Mouse (Mus musculus): ENCODE measurements around the gene Epha1.

The Epha1 gene

DNA sequence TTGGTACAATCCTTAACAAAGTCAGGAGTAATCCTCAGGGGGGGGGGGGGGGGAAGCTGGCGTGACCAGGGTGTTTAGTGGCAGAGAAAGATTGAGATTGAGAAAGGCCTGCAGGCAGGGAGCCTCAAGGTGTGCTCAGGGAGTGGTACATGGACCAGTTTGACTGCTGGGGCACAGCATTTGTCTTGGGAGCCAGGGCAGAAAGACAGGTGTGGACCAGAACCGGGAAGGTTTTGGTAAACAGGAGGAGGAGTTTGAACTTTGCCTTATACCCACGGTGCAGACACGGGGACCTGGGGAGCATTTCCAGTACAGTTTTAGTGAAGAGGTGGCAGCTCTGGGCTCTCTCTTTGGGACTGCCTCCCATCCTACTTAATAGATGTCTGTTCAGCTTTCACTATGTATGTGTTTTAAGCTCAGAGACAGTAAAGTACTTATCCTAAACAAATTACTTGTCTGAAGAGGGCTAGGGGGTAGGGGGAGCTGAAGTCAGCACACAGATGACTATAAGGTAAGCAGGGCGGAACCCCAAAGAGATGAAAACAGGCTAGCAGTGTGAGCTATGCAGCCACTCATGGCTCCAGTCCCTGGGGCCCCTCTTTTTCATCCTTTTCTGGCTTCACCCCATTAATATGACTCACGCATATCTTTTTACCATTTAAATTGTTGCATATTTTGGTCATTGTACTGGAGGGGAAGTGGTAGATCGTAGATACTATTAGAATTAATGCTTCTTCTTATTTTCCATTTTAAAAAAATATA lies 782 bp upstream of the Epha1 start:
- DNase-seq (ENCODE audit: low read depth, low spot score), result no peak

DNA sequence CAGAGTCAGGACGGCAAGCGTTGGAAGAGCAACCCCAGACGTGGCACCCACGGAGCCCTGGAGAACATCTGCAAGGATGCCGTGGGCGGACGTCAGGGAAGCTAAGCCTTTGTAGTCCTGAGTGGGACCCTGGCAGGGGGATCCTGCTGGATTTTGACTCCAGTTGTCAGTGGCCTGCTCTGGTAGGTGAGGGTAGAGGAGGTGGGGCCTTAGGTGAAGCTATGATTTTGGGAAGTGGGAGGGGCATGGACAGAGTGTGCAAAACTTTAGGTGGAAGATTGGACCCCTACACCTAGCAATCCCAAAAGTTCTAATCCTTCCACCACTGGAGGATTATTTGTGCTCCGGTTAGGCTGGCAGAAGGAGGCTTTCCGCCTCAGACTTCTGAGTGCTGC lies 650 bp downstream of the Epha1 start:
- DNase-seq (ENCODE audit: low read depth, low spot score), result no peak

DNA sequence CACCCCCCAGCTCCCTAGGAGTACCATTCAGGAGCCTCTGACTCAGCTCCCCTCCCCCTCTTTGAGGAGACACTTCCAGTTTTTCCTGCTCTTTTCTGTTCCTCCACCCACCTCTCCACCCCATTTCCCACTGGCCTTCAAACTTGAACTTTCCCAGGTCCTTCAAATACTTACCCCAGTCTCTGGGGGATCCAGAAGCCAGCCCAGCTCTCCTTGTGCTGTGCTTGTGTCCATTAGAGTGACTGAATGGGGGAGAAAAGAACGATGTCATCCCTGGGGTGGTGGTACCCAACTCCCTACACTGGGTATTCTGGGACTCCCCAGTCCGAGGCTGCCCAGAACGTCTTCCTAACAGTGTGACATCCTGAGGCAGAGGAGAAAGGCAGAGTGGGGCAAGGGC lies 1.1 kb downstream of the Epha1 start:
- DNase-seq (ENCODE audit: low read depth, low spot score), result no peak

DNA sequence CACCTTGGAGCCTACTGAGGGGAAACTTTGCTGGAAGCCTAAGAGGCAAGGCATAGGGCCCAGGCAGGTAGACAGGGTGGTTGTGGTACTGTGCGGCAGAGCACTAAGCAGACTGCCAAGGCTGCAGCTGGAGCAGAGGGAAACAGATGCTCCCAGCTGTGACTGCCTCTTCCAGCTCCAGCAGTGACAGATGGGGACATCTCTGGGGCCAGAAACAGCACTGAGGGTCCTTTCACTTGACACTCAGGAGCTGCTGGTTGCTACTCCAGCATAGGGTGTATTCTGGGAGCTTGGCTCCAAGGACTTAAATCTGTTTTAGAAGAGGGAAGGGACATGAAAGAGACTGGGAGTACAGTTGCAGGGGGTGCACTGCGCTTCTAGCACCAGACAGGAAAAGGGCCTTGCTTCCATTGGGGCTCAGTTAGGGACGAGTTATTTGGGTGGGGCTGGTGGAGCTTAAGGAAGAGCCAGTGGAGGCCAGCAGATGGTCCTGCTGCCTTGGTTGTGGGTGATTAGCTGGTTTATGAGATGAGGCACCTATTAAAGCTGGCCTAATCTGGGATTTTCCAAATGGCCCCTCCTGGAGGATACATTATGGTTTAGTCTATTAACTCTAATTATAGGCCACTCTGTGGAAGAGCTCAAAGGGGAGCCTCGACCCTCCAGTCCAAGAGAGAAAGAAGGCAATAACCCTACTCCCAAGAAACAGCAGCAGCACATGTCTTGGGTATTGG lies 2.3 kb downstream of the Epha1 start:
- DNase-seq (ENCODE audit: low read depth, low spot score), result no peak

DNA sequence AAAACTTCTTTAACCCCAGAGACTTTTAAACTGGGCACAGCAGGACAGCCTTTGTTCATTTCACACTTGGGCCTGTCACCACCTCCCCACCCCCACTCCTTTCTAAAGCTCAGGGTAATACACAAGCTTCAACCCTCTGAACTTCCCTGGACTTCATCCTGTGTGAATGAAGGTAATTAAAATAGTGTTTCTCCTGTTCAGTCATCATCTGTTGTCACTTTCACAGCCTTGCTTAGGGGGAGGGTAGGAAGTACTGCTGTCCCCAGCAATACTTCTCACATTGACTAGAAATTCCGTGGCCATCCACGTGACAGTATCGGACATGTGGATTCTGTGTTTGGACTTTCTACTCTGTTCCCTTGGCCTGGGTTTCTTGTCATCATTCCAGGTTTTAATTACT lies 3.2 kb downstream of the Epha1 start:
- DNase-seq (ENCODE audit: low read depth, low spot score), result no peak

DNA sequence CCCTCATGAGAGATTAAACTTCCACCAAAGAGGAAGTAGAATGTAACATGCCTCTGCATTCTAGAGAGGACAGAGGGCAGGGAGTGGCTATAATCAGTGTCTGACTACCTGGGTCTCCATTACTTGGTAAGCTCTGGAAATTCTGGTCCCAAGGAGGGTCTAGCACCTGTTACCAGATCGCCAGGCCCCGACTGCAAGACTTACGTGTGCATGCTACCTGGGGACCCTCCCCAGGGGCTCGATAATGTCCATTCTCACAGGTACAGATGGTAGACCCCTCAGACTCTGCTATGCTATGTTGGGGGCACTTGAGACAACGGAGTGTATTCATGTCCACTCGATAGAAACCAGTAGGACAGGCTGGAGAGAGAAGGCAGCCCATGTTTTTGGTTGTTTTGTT lies 7.9 kb downstream of the Epha1 start:
- no peak for DNase-seq (ENCODE audit: low read depth, low spot score)

DNA sequence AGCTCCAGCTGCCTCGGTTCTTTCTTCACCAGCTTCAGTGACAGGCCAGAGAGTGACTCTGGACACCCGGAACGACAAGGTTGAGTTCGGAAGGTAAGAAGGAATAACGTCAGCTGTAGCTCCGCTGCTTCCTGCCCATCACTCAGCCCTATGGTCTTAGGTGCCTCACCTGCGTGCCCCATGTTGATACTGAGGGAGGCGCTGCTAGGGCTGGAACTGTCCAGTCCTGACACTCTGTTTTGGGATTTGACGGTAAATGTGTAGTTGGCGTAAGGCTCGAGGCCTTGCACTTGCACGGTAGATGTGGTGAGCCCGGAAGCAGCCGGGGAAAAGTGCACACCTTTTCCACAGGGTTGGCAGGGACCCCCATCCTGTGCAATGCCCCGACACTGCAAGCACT lies 8.5 kb downstream of the Epha1 start:
- DNase-seq (ENCODE audit: low read depth, low spot score), result no peak

DNA sequence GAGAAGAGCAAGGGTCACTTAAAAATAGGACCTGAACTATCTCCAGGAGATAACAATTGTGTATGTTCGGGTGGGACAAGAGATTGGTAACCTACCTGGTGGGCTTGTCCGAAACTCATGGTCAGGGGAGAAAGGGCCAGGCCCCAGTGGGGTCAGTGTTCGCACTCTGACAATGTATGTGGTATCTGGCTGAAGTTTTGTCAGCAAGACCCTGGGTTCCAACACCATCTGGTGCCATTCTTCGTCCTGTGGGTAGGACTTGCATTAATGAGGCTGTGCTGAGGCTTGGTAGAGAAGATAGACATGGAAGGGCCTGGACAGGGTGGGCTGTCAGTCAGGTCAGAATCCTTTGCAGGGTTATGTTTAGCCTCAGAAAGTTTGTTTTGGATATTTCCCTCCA lies 9.0 kb downstream of the Epha1 start:
- no peak for DNase-seq (ENCODE audit: low read depth, low spot score)

DNA sequence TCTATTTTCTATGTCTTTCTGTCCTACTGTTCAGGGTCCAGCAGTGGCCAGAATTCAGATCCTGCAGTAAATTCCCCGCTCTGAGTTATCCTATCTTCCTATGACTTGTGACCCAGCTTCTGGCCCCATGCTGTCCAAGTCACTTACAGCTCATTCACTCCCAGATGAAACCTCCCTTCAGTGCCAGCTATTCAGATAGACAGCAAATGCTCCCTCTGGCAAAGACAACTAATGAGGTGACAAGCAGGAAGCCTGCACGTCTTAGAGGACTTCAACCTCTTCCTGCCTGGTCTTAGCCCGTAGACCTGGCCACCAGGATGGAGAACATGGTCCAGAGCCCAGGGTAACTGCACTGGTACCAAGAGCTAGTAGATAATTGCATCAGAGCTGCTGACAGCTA lies 10.1 kb downstream of the Epha1 start:
- DNase-seq (ENCODE audit: low read depth, low spot score), result no peak

DNA sequence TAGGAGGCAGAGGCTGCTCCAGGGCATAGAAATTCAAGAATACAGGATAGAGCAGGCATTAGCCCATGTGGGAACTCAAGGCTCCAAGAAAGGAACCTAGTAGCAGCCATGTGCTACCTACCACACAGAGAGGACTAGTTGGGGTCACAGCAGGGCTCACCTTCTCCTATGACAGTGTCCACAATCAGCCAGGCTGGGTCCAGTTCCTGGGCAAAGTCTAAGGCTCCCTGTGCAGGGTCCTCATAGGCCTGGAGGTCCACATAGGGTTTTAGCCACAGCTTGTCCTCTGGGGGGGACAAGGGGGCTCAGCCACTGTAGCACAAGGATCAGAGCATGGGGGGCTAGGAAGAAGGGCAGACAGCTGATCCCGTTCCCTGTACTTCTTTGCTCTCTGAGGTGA lies 10.6 kb downstream of the Epha1 start:
- no peak for DNase-seq (ENCODE audit: low read depth, low spot score)

DNA sequence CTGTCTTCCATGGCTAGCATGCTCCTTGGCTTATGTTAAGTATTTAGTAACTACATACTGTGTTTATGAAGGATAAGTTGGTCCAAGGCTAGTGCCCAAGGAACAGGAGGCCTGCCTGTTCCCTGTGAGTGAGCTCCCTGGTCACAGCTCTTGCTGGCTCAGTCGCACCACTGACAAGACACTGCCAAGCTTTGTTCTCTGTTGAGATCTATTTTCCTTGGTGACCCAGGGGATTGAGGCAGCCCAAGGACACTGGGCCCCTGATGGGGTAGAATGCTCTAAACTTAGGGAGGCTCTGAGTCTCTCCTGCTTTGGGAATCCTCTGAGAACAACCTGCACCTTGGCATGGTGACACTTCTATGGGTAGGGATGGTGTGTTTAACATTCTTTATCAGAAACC lies 11.0 kb downstream of the Epha1 start:
- DNase-seq (ENCODE audit: low read depth, low spot score), result no peak

DNA sequence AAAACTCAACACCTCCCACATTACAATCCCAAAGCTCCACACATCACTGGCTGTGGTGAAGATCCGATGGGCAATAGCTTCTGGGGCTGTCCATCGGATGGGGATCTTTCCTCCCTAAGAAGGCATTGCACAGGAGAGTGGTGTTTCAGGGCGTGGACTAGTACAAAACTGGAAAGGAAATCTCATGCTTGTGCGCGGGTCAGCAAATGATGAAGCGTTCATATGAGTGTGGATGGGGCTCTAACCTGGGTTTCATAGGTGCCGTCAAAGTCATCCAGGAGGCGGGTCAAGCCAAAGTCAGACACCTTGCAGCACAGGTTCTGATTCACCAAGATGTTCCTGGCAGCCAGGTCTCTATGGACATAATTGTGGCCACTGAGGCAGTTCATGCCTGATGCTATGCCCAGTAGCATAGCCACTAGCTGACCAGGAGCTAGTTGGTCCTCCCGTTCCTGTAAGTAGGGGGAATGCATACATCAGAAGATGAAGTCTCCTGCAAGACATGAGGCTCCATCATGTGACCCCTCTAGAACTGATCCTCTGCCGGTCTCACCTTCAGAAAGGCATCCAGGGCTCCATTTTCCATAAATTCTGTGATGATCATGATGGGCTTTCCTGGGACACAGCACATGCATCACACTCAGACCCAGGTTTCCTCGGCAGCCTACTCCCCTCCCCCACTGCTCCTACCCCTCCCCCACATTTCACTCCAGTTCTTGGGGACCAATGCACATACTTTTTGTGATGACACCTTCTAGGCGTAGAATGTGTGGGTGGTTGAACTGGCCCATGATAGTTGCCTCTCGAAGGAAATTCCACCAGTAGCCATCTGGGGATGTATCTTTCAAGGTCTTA lies 11.8 kb downstream of the Epha1 start:
- DNase-seq (ENCODE audit: low read depth, low spot score), result no peak

DNA sequence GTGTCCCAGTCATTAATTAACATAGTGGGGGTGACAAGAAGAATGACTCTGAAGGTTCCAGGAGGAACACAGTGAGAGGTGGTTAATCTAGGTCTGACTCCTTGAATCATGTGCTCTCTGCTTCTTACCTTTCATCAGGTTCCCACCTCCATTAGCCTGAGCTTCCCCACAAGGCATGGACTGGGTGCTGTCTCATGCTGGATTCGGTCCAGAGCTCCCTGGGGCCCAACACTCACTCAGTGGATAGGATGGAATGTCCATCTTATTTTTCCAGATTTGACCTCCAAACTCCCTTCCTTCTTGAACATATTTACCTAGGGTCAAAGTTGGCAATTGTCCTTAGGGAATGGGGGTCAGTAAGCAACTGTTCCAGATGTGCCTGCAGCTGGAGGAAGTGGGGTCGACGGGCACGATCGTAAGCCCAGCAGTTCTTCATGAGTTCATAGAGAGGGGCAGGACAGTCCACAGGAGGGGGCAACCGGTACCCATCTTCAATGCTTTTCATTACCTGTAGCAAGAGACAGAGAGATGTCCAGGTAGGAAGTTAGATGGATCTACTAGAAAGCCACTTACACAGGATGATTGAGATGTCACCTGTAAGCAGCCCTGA lies 12.7 kb downstream of the Epha1 start:
- no peak for DNase-seq (ENCODE audit: low read depth, low spot score)

DNA sequence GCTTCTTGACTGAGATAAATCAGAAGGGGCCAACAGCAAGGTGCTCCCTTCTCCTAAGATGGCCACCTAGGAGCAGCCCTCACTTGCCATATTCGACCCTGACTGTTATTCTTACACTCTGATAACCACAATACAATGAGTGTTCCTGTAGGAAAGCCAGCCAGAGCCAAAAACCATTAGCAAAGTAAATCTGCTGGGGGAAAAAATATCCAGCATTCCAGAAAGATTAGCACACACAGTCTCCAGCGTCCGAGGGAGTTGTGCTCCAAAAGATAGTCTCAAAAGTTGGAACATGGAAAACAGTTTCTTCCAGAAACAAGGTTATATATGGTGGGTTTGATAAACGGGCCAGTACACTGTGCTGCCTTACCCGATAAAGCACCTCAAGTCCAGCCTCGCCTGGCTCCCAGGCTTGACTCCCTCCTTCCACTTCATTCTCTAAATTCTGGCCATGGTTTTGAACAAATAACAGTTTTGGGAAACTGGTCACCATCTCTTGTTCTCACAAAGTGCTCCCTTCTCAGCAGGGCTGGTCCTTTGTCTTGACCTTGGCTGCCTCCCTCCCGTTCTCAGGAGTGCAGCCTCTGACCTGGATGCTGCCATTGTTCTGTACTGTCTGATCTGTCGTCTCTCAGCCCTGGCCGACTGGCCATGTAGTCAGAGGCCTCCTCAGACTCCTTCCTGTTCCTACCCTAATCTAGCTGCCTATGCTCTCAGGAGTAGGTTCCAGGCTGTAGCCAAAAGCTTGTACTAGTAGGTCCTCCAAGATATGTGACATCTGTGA lies 13.5 kb downstream of the Epha1 start:
- no peak for DNase-seq (ENCODE audit: low read depth, low spot score)

DNA sequence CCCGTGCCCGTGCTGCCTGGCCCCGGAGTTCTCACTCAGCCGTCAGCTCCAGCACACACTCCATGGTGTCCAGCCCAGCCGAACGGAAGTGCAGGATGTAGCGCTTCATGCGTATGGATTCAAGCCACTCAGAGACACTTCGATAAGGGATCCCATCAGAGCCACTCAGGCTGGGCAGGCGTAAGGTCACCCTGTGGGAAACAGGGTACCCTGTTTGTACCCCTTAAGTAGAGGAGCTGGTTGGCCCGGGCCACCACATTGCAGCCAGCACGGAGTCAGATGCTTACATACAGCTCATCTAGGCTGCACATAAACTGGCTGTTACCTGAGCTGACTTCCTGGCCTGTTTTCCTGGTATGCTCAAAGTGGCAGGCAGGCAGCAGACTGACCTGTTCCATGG lies 14.2 kb downstream of the Epha1 start:
- DNase-seq (ENCODE audit: low read depth, low spot score), result no peak

DNA sequence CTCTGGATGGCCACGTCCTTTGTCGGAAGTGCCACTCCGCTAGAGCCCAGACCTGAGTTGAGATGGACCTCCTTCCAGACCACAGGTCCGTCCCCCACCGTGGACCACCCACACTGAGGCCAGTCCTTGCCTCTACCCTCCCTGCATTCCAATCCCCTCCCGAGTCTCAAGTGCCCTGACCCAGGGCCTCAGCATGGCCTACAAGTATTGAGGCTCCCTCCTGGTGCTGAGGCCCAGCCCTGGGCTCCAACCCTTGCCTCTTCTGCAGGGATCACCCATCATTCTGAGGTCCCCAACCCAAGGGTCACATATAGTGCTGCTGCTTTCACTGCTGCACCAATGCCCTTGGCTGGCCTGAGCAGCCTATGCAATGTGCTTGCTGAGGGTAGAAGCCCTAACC lies 15.2 kb downstream of the Epha1 start:
- DNase-seq (ENCODE audit: low read depth, low spot score), result no peak

DNA sequence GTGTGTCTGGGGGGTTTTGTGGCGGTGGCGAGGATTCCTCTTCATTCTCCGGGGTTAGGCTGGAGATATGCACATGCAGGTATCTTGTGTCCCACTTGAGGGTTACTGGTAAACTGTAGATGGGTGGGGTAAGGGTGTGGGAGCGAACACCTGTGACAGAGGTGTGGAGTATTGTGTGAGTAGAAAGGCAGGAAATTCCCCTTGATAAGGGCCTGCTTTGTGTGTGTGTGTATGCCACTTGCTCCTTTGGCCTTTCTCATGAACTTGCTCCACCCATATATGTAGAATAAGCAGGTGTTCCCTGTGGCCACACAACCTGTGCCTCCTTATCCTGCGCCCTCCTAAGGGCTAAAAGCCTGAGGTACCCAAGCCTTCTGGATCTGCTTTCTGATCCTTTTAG lies 16.2 kb downstream of the Epha1 start:
- DNase-seq (ENCODE audit: low read depth, low spot score), result no peak

DNA sequence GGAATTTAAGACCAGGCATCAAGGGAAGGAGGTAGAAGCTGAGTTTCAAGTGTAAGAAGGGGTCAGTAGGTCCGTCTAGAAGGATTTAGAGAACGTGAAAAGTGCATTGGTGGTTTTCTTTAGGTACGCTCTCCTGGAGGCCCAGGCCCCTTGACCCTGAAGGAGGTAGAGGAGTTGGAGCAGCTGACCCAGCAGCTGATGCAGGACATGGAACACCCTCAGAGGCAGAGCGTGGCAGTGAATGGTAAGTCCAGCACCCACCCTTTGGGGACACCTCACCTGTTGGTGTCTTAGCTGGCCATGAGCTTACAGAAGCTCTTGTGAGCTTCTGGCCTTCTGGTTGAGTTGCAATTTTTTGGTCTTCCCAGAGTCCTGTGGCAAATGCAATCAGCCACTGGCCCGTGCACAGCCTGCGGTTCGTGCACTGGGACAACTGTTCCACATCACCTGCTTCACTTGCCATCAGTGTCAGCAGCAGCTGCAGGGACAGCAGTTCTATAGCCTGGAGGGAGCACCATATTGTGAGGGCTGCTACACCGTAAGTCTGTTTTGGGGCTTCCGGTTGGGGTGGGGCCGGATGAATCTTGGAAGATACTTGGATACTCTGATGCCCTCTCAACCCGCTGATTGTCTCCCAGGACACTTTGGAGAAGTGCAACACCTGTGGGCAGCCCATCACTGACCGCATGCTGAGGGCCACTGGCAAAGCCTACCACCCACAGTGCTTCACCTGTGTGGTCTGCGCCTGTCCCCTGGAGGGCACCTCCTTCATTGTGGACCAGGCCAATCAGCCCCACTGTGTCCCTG lies 17.1 kb downstream of the Epha1 start:
- no peak for DNase-seq (ENCODE audit: low read depth, low spot score)

DNA sequence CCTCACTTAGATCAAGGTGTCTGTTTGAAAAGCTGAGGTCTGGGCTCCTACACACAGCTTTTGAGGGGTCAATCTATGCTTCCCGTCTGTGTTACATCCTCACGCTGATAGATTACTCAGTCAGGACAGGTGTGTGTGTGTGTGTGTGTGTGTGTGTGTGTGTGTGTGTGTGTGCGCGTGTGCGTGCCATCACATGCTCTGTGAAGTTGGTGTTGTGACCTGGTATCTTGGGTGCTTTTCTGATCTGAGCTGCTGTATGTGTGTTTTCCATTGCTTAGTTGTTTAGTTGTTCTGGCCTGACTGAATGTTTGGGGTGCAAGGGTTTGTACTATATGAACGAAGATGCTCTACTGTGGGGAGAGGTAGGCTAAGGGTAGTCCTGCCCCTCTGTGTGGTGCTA lies 17.7 kb downstream of the Epha1 start:
- DNase-seq (ENCODE audit: low read depth, low spot score), result no peak
